Mouse (Mus musculus) B cell, adult 2 months (primary cell): ENCODE data around the gene Vmn1r200.
"Not testable (repeated sequence)": the region's sequence is repeated elsewhere in the genome, so short reads cannot be mapped to it uniquely, and the experiment has no call there.

Experiments
- DNase-seq, 2 experiments: peaks; one replicate each; pipeline ENCODE4 v3.0.0; 2022

Gene Vmn1r200

GRCm38 (mm10) chr13:22390073-22390472, at the start of gene Vmn1r200:
TSS of gene Vmn1r200 (plus strand) at chr13:22390373.
- no peak for DNase-seq

GRCm38 (mm10) chr13:22350064-22350463, 40.1 kb upstream of the Vmn1r200 start, which contains the start of gene Vmn1r198:
TSS of gene Vmn1r198 (plus strand) at chr13:22350364.
- DNase-seq = no peak

GRCm38 (mm10) chr13:22350813-22351212, 39.4 kb upstream of the Vmn1r200 start:
- no peak for DNase-seq

GRCm38 (mm10) chr13:22379518-22379917, 10.7 kb upstream of the Vmn1r200 start, which contains the start of gene Vmn1r199:
TSS of gene Vmn1r199 (plus strand) at chr13:22379818.
- DNase-seq = no peak

- DNase-seq = not testable (repeated sequence)
These were observed 9.0 kb upstream of the Vmn1r200 start for GRCm38 (mm10) chr13:22381128-22381527.

GRCm38 (mm10) chr13:22383401-22383800, 6.8 kb upstream of the Vmn1r200 start:
- no peak for DNase-seq

GRCm38 (mm10) chr13:22387050-22387449, 3.1 kb upstream of the Vmn1r200 start:
- DNase-seq = no peak

- no peak for DNase-seq
These were observed 12.8 kb downstream of the Vmn1r200 start for GRCm38 (mm10) chr13:22402978-22403377.
